Mouse (Mus musculus): ENCODE measurements around the gene Tsc22d1. TPM values are rescaled to one million over a fixed set of nuclear protein-coding genes. Genes with fewer than 3 reads are reported as not detected.

Tsc22d1 gene
- polyA plus RNA-seq, 1 experiment from 2014 or later: 894 TPM

GRCm38 (mm10) chr14:76455159-76455558 is 40.4 kb downstream of the Tsc22d1 start:
- Histone ChIP-seq H3K4me1 (replicated peaks; ENCODE audit: control insufficient read depth, insufficient read depth, low read length) (peaks cover 5% of the 10 kb centered on the region; the same call in 1 of the 2 replicates), H3K4me2 (replicated peaks) (no peak overlapping the region), H3K27ac (peak overlapping the region; percentile 32), H3K9ac (no peak overlapping the region), H3K4me3 (replicated peaks; ENCODE audit: low read length) (no peak overlapping the region), H3K27me3 (ENCODE audit: control insufficient read depth, insufficient read depth, low read length) (no peaks in the 10 kb centered on the region), H3K36me3 (replicated peaks; ENCODE audit: control insufficient read depth, insufficient read depth) (peaks cover 11% of the 10 kb centered on the region; the same call in 1 of the 2 replicates), H3K9me3 (ENCODE audit: control insufficient read depth, low read length) (no peaks in the 10 kb centered on the region)
- DNase-seq (ENCODE audit: low spot score): no peak
- 79% methylated on average over 7 of the region's 7 CpGs for WGBS
- ATAC-seq (ENCODE audit: low FRiP score): no peak

GRCm38 (mm10) chr14:76457696-76458095 is 42.9 kb downstream of the Tsc22d1 start:
- no peak overlapping the region for H3K27ac ChIP-seq
- no peaks in the 10 kb centered on the region for H3K27me3 ChIP-seq (ENCODE audit: control insufficient read depth, insufficient read depth, low read length)

GRCm38 (mm10) chr14:76460181-76460580 is 45.4 kb downstream of the Tsc22d1 start:
- ATAC-seq (ENCODE audit: low FRiP score): no peak
- WGBS: 72% methylated on average over 7 of the region's 7 CpGs

More at GRCm38 (mm10) chr14:76457696-76458095, 42.9 kb downstream of the Tsc22d1 start:
- Histone ChIP-seq H3K9ac (no peak overlapping the region), H3K36me3 (replicated peaks; ENCODE audit: control insufficient read depth, insufficient read depth) (peaks cover 8% of the 10 kb centered on the region; the same call in 1 of the 2 replicates), H3K4me3 (replicated peaks; ENCODE audit: low read length) (no peak overlapping the region), H3K4me1 (replicated peaks; ENCODE audit: control insufficient read depth, insufficient read depth, low read length) (0 out of 2 replicates have a peak, but pooled peaks cover under 1% of the 10 kb centered on the region), H3K9me3 (ENCODE audit: control insufficient read depth, low read length) (no peaks in the 10 kb centered on the region), H3K4me2 (replicated peaks) (no peak overlapping the region)
- no peak for DNase-seq (ENCODE audit: low spot score)
- 92% methylated on average over 3 of the region's 3 CpGs for WGBS
- ATAC-seq (ENCODE audit: low FRiP score): no peak

GRCm38 (mm10) chr14:76461182-76461775 is 46.5 kb downstream of the Tsc22d1 start:
- H3K4me3 ChIP-seq (replicated peaks; ENCODE audit: low read length): no peak overlapping the region
- DNase-seq (ENCODE audit: low spot score): no peak
- no peak overlapping the region for H3K27ac ChIP-seq
- H3K4me2 ChIP-seq (replicated peaks): no peak overlapping the region
- ATAC-seq (ENCODE audit: low FRiP score): no peak
- H3K36me3 ChIP-seq (replicated peaks; ENCODE audit: control insufficient read depth, insufficient read depth): peaks cover 8% of the 10 kb centered on the region; the same call in 1 of the 2 replicates
- WGBS: 66% methylated on average over 10 of the region's 10 CpGs
- no peak overlapping the region for H3K9ac ChIP-seq
- no peaks in the 10 kb centered on the region for H3K27me3 ChIP-seq (ENCODE audit: control insufficient read depth, insufficient read depth, low read length)
- no peaks in the 10 kb centered on the region; the same call in none of the 2 replicates for H3K4me1 ChIP-seq (replicated peaks; ENCODE audit: control insufficient read depth, insufficient read depth, low read length)
- H3K9me3 ChIP-seq (ENCODE audit: control insufficient read depth, low read length): no peaks in the 10 kb centered on the region

More at GRCm38 (mm10) chr14:76460181-76460580, 45.4 kb downstream of the Tsc22d1 start:
- DNase-seq (ENCODE audit: low spot score): no peak
- no peaks in the 10 kb centered on the region; the same call in 1 of the 2 replicates for H3K4me1 ChIP-seq (replicated peaks; ENCODE audit: control insufficient read depth, insufficient read depth, low read length)
- no peak overlapping the region for H3K27ac ChIP-seq
- H3K36me3 ChIP-seq (replicated peaks; ENCODE audit: control insufficient read depth, insufficient read depth): peaks cover 8% of the 10 kb centered on the region; the same call in 1 of the 2 replicates
- H3K4me3 ChIP-seq (replicated peaks; ENCODE audit: low read length): no peak overlapping the region
- H3K9ac ChIP-seq: no peak overlapping the region
- H3K9me3 ChIP-seq (ENCODE audit: control insufficient read depth, low read length): no peaks in the 10 kb centered on the region
- no peak overlapping the region for H3K4me2 ChIP-seq (replicated peaks)
- H3K27me3 ChIP-seq (ENCODE audit: control insufficient read depth, insufficient read depth, low read length): no peaks in the 10 kb centered on the region

GRCm38 (mm10) chr14:76463414-76464098 is 48.8 kb downstream of the Tsc22d1 start:
- Histone ChIP-seq H3K4me1 (replicated peaks; ENCODE audit: control insufficient read depth, insufficient read depth, low read length) (peaks cover 4% of the 10 kb centered on the region), H3K27ac (no peak overlapping the region), H3K27me3 (ENCODE audit: control insufficient read depth, insufficient read depth, low read length) (no peaks in the 10 kb centered on the region), H3K4me3 (replicated peaks; ENCODE audit: low read length) (no peak overlapping the region), H3K4me2 (replicated peaks) (no peak overlapping the region), H3K9me3 (ENCODE audit: control insufficient read depth, low read length) (no peaks in the 10 kb centered on the region), H3K36me3 (replicated peaks; ENCODE audit: control insufficient read depth, insufficient read depth) (peaks cover 5% of the 10 kb centered on the region; the same call in 1 of the 2 replicates), H3K9ac (no peak overlapping the region)
- no peak for DNase-seq (ENCODE audit: low spot score)
- no peak for ATAC-seq (ENCODE audit: low FRiP score)
- WGBS: 85% methylated on average over 4 of the region's 4 CpGs

GRCm38 (mm10) chr14:76464967-76465366 is 50.2 kb downstream of the Tsc22d1 start:
- WGBS: 65% methylated on average over 3 of the region's 3 CpGs
- no peak for ATAC-seq (ENCODE audit: low FRiP score)
- H3K36me3 ChIP-seq (replicated peaks; ENCODE audit: control insufficient read depth, insufficient read depth): peaks cover 5% of the 10 kb centered on the region; the same call in 1 of the 2 replicates
- no peak overlapping the region for H3K9ac ChIP-seq
- H3K27ac ChIP-seq: no peak overlapping the region
- H3K27me3 ChIP-seq (ENCODE audit: control insufficient read depth, insufficient read depth, low read length): no peaks in the 10 kb centered on the region
- peaks cover 4% of the 10 kb centered on the region for H3K4me1 ChIP-seq (replicated peaks; ENCODE audit: control insufficient read depth, insufficient read depth, low read length)
- H3K4me2 ChIP-seq (replicated peaks): no peak overlapping the region
- no peak overlapping the region for H3K4me3 ChIP-seq (replicated peaks; ENCODE audit: low read length)
- no peak for DNase-seq (ENCODE audit: low spot score)
- no peaks in the 10 kb centered on the region for H3K9me3 ChIP-seq (ENCODE audit: control insufficient read depth, low read length)

- no peaks in the 10 kb centered on the region for H3K27me3 ChIP-seq (ENCODE audit: control insufficient read depth, insufficient read depth, low read length)
- DNase-seq (ENCODE audit: low spot score) (peak; percentile 86), ATAC-seq (ENCODE audit: low FRiP score) (peak; percentile 77; the same call in 1 of the 2 replicates)
- 25% methylated on average over 18 of the region's 18 CpGs for WGBS
- no peak overlapping the region for H3K4me3 ChIP-seq (replicated peaks; ENCODE audit: low read length)
- no peak overlapping the region for H3K9ac ChIP-seq
- H3K27ac ChIP-seq: no peak overlapping the region
- peak overlapping the region; percentile 13; the same call in 1 of the 2 replicates for H3K4me2 ChIP-seq (replicated peaks)
- no peaks in the 10 kb centered on the region for H3K36me3 ChIP-seq (replicated peaks; ENCODE audit: control insufficient read depth, insufficient read depth)
- peaks cover 4% of the 10 kb centered on the region for H3K4me1 ChIP-seq (replicated peaks; ENCODE audit: control insufficient read depth, insufficient read depth, low read length)
- H3K9me3 ChIP-seq (ENCODE audit: control insufficient read depth, low read length): no peaks in the 10 kb centered on the region
These were observed 52.0 kb downstream of the Tsc22d1 start for GRCm38 (mm10) chr14:76466641-76467323.

- Histone ChIP-seq H3K4me2 (replicated peaks) (no peak overlapping the region), H3K4me3 (replicated peaks; ENCODE audit: low read length) (no peak overlapping the region), H3K4me1 (replicated peaks; ENCODE audit: control insufficient read depth, insufficient read depth, low read length) (peaks cover 4% of the 10 kb centered on the region), H3K27me3 (ENCODE audit: control insufficient read depth, insufficient read depth, low read length) (no peaks in the 10 kb centered on the region), H3K9me3 (ENCODE audit: control insufficient read depth, low read length) (no peaks in the 10 kb centered on the region), H3K36me3 (replicated peaks; ENCODE audit: control insufficient read depth, insufficient read depth) (0 out of 2 replicates have a peak, but pooled peaks cover 7% of the 10 kb centered on the region), H3K9ac (no peak overlapping the region), H3K27ac (no peak overlapping the region)
- ATAC-seq (ENCODE audit: low FRiP score): no peak
- no peak for DNase-seq (ENCODE audit: low spot score)
- whole genome bisulfite sequencing: 88% methylated on average over 11 of the region's 11 CpGs
These were observed 53.2 kb downstream of the Tsc22d1 start for GRCm38 (mm10) chr14:76467932-76468331.

GRCm38 (mm10) chr14:76471301-76471700 is 56.5 kb downstream of the Tsc22d1 start:
- no peak overlapping the region for H3K4me2 ChIP-seq (replicated peaks)

More at GRCm38 (mm10) chr14:76471301-76471700, 56.5 kb downstream of the Tsc22d1 start:
- H3K9ac ChIP-seq: no peak overlapping the region
- no peak overlapping the region for H3K27ac ChIP-seq
- ATAC-seq (ENCODE audit: low FRiP score) (no peak), DNase-seq (ENCODE audit: low spot score) (no peak)
- H3K9me3 ChIP-seq (ENCODE audit: control insufficient read depth, low read length): no peaks in the 10 kb centered on the region
- H3K36me3 ChIP-seq (replicated peaks; ENCODE audit: control insufficient read depth, insufficient read depth): 0 out of 2 replicates have a peak, but pooled peaks cover 7% of the 10 kb centered on the region
- WGBS: 72% methylated on average over 19 of the region's 19 CpGs
- no peaks in the 10 kb centered on the region for H3K27me3 ChIP-seq (ENCODE audit: control insufficient read depth, insufficient read depth, low read length)
- H3K4me1 ChIP-seq (replicated peaks; ENCODE audit: control insufficient read depth, insufficient read depth, low read length): peaks cover 4% of the 10 kb centered on the region
- H3K4me3 ChIP-seq (replicated peaks; ENCODE audit: low read length): no peak overlapping the region

Data from hindbrain, embryonic 14.5 days (tissue).